In genomic region chr17:90606718-90607426, GRCm38 (mm10) we compare ENCODE assay signal across 10 mouse cellular contexts.
A peak's percentile ranks its signal among the peaks of the same experiment; 100 is the strongest.
DNase-seq lines count a peak whose midpoint lies in the region; ATAC-seq and TF ChIP-seq lines count a peak whose summit lies in the region.
"Had no signal": no experiment of that assay in that cellular context is flagged by ENCODE, and none has a peak within 500 bp of the region (broad histone marks: within the 10 kb centered on the region; RNA-seq: fewer than 3 reads in every experiment).

No protein-coding gene starts in this region.

- peak; percentile 55 to 66 for DNase-seq in heart, adult 2 months
- peak; percentile 97 for DNase-seq in brain, adult 2 months (ENCODE audit: low read depth, low spot score)
- peak; percentile 9 for DNase-seq in gastrocnemius, postnatal 25 days
- peak; percentile 26 for DNase-seq in left cerebral cortex, postnatal 4 days
- DNase-seq in spleen, postnatal 36 days (ENCODE audit: low spot score in 2 of 2) = no peak
- no peak for DNase-seq in stomach, postnatal 0 days (ENCODE audit: low spot score)

- H3K4me3 ChIP-seq in heart, adult 2 months = no peak overlapping the region
- no peak overlapping the region for H3K4me3 ChIP-seq in heart, embryonic 12.5 days
- H3K4me3 ChIP-seq in stomach, postnatal 0 days (ENCODE audit: low read depth, low read length) = no peak overlapping the region
- H3K4me3 ChIP-seq: hindbrain, embryonic 15.5 days; stomach, embryonic 15.5 days had no signal

- H3K27me3 ChIP-seq in heart, adult 2 months (ENCODE audit: control insufficient read depth, insufficient read depth, low read length) = no peaks in the 10 kb centered on the region
- no peaks in the 10 kb centered on the region for H3K27me3 ChIP-seq in heart, embryonic 12.5 days (replicated peaks)
- no peaks in the 10 kb centered on the region for H3K27me3 ChIP-seq in stomach, postnatal 0 days (ENCODE audit: control insufficient read depth, insufficient read depth, low read length)
- H3K27me3 ChIP-seq: hindbrain, embryonic 15.5 days; stomach, embryonic 15.5 days had no signal

- TF ChIP-seq CTCF in heart, adult 2 months (IDR thresholded peaks at IDR 0.05) = no peak
- TF ChIP-seq CTCF in stomach, postnatal 0 days (IDR thresholded peaks at IDR 0.05; ENCODE audit: low read depth) = no peak

- no peak overlapping the region for H3K27ac ChIP-seq in heart, adult 2 months
- no peak overlapping the region for H3K27ac ChIP-seq in heart, embryonic 12.5 days (ENCODE audit: poor library complexity, severe bottlenecking)
- no peak overlapping the region for H3K27ac ChIP-seq in stomach, postnatal 0 days (replicated peaks)
- H3K27ac ChIP-seq: hindbrain, embryonic 15.5 days; stomach, embryonic 15.5 days had no signal

- H3K79me2 ChIP-seq in heart, adult 2 months (replicated peaks; ENCODE audit: control insufficient read depth, insufficient read depth, low read length) = no peaks in the 10 kb centered on the region

- no peak for TF ChIP-seq EP300 in heart, adult 2 months (IDR thresholded peaks at IDR 0.05; ENCODE audit: insufficient read depth, low read depth, low read length)
- no peak for TF ChIP-seq EP300 in stomach, postnatal 0 days (optimal IDR thresholded peaks at IDR 0.05)

- no peaks in the 10 kb centered on the region for H3K9me3 ChIP-seq in heart, embryonic 12.5 days (replicated peaks)
- H3K9me3 ChIP-seq in stomach, postnatal 0 days (ENCODE audit: control insufficient read depth, low read length) = no peaks in the 10 kb centered on the region
- H3K9me3 ChIP-seq: hindbrain, embryonic 15.5 days; stomach, embryonic 15.5 days had no signal

- H3K36me3 ChIP-seq in heart, adult 2 months (ENCODE audit: control insufficient read depth, insufficient read depth, low read length) = no peaks in the 10 kb centered on the region
- H3K36me3 ChIP-seq in heart, embryonic 12.5 days = no peaks in the 10 kb centered on the region
- no peaks in the 10 kb centered on the region for H3K36me3 ChIP-seq in stomach, postnatal 0 days (ENCODE audit: control insufficient read depth, insufficient read depth, low read length)
- H3K36me3 ChIP-seq: hindbrain, embryonic 15.5 days; stomach, embryonic 15.5 days had no signal

- no peak overlapping the region for H3K9ac ChIP-seq in heart, adult 2 months (ENCODE audit: low read depth, low read length)
- no peak overlapping the region for H3K9ac ChIP-seq in heart, embryonic 12.5 days
- no peak overlapping the region for H3K9ac ChIP-seq in stomach, postnatal 0 days (ENCODE audit: low read length)
- H3K9ac ChIP-seq: hindbrain, embryonic 15.5 days; stomach, embryonic 15.5 days had no signal

- no peak overlapping the region for H3K4me2 ChIP-seq in heart, embryonic 12.5 days
- no peak overlapping the region for H3K4me2 ChIP-seq in stomach, postnatal 0 days (replicated peaks; ENCODE audit: low read depth)
- H3K4me2 ChIP-seq: hindbrain, embryonic 15.5 days; stomach, embryonic 15.5 days had no signal

- intact Hi-C loops in heart, adult 2 months (cut with DNase I) = no loop called here
- intact Hi-C loops in left cerebral cortex, postnatal 4 days (cut with DNase I) = no loop called here

- H3K4me1 ChIP-seq in heart, adult 2 months (ENCODE audit: control insufficient read depth, insufficient read depth, low read length) = no peaks in the 10 kb centered on the region
- H3K4me1 ChIP-seq in heart, embryonic 12.5 days (replicated peaks) = no peaks in the 10 kb centered on the region
- no peaks in the 10 kb centered on the region for H3K4me1 ChIP-seq in stomach, postnatal 0 days (replicated peaks; ENCODE audit: control insufficient read depth, insufficient read depth)
- H3K4me1 ChIP-seq: hindbrain, embryonic 15.5 days; stomach, embryonic 15.5 days had no signal

- no peak for ATAC-seq in heart, embryonic 12.5 days (ENCODE audit: insufficient number of reproducible peaks, low FRiP score)
- no peak for ATAC-seq in megakaryocyte-erythroid progenitor cell, adult 5-6 weeks (replicated peaks; ENCODE audit: low FRiP score, low TSS enrichment, poor library complexity, severe bottlenecking)
- ATAC-seq in stomach, postnatal 0 days (ENCODE audit: low FRiP score, low TSS enrichment) = no peak

- no peak for TF ChIP-seq POLR2A in heart, adult 2 months (IDR thresholded peaks at IDR 0.05; ENCODE audit: insufficient read depth, low read depth, low read length)

- 77% methylated on average over 4 of the region's 4 CpGs for WGBS in heart, adult 2 months
- WGBS in heart, embryonic 12.5 days = 81% methylated on average over 4 of the region's 4 CpGs
- 87% methylated on average over 4 of the region's 4 CpGs for WGBS in stomach, postnatal 0 days

Comparison
In these comparisons a context has a peak if more than half of its experiments do, and no peak if none do; other contexts are left out.
1. DNase-seq: peak in heart, adult 2 months (2 of 2), brain, adult 2 months (single experiment), gastrocnemius, postnatal 25 days (single experiment) and left cerebral cortex, postnatal 4 days (single experiment); none in spleen, postnatal 36 days (0 of 2) and stomach, postnatal 0 days (single experiment).